Mouse (Mus musculus) inflammation-experienced regulatory T-cells, adult 6 months (primary cell): Measurements from ENCODE around the gene Dlx4. TPM values are rescaled to one million over a fixed set of nuclear protein-coding genes. Genes with fewer than 3 reads are reported as not detected.

ENCODE experiments used
- ATAC-seq: one replicate; pipeline ENCODE4 v1.8.0; 2017
- polyA plus RNA-seq, 3 experiments: library from polyadenylated mRNA; unstranded; fragments of 100-300 nt; shearing (Covaris generic); gene quantifications; one replicate each; pipeline ENCODE4 v1.2.1; 2017

Dlx4 gene
- not detected for polyA plus RNA-seq

GRCm38 (mm10) chr11:95145851-95146403 lies at the start of gene Dlx4:
TSS of gene Dlx4 (minus strand) at chr11:95146263.
- ATAC-seq = no peak

GRCm38 (mm10) chr11:95189863-95190262 lies 43.8 kb upstream of the Dlx4 start:
- no peak for ATAC-seq

GRCm38 (mm10) chr11:95186826-95187225 lies 40.8 kb upstream of the Dlx4 start:
- ATAC-seq = no peak

GRCm38 (mm10) chr11:95185700-95186099 lies 39.6 kb upstream of the Dlx4 start:
- no peak for ATAC-seq

- no peak for ATAC-seq
Observed at GRCm38 (mm10) chr11:95184561-95184960, 38.5 kb upstream of the Dlx4 start.

GRCm38 (mm10) chr11:95179311-95179710 lies 33.2 kb upstream of the Dlx4 start:
- no peak for ATAC-seq

GRCm38 (mm10) chr11:95165857-95166256 lies 19.8 kb upstream of the Dlx4 start:
- no peak for ATAC-seq

- no peak for ATAC-seq
Observed at GRCm38 (mm10) chr11:95161708-95162107, 15.6 kb upstream of the Dlx4 start.

GRCm38 (mm10) chr11:95160693-95161092 lies 14.6 kb upstream of the Dlx4 start:
- ATAC-seq = no peak

- no peak for ATAC-seq
Observed at GRCm38 (mm10) chr11:95159763-95160371, 13.8 kb upstream of the Dlx4 start.

- ATAC-seq = no peak
Observed at GRCm38 (mm10) chr11:95157872-95158271, 11.8 kb upstream of the Dlx4 start.

GRCm38 (mm10) chr11:95157356-95157755 lies 11.3 kb upstream of the Dlx4 start:
- no peak for ATAC-seq

GRCm38 (mm10) chr11:95155511-95155910 lies 9.4 kb upstream of the Dlx4 start:
- no peak for ATAC-seq

GRCm38 (mm10) chr11:95153681-95154080 lies 7.6 kb upstream of the Dlx4 start:
- no peak for ATAC-seq

GRCm38 (mm10) chr11:95153116-95153515 lies 7.1 kb upstream of the Dlx4 start:
- no peak for ATAC-seq

- ATAC-seq = no peak
Observed at GRCm38 (mm10) chr11:95150269-95151049, 4.4 kb upstream of the Dlx4 start.

- no peak for ATAC-seq
Observed at GRCm38 (mm10) chr11:95149462-95150268, 3.6 kb upstream of the Dlx4 start.

GRCm38 (mm10) chr11:95148754-95149153 lies 2.7 kb upstream of the Dlx4 start:
- no peak for ATAC-seq

- no peak for ATAC-seq
Observed at GRCm38 (mm10) chr11:95144946-95145483, 1.0 kb downstream of the Dlx4 start.

GRCm38 (mm10) chr11:95144091-95144945 lies 1.7 kb downstream of the Dlx4 start:
- ATAC-seq = no peak

GRCm38 (mm10) chr11:95143663-95144062 lies 2.4 kb downstream of the Dlx4 start:
- no peak for ATAC-seq
